Mouse (Mus musculus): ENCODE measurements at regions not wholly inside any gene's neighbourhood (a gene's known extent, or its start where the extent isn't known, plus 50 kb on each side); places are given as distances from the start of the nearest gene placed in this dataset.

GRCm38 (mm10) chr15:59138393-59139107 lies 249.5 kb downstream of the Gm49356 start:
- no peak for DNase-seq (ENCODE audit: low spot score in 2 of 2)

- DNase-seq (ENCODE audit: low spot score in 2 of 2), result no peak
Observed at GRCm38 (mm10) chr15:59141621-59142020, 252.5 kb downstream of the Gm49356 start.

DNA sequence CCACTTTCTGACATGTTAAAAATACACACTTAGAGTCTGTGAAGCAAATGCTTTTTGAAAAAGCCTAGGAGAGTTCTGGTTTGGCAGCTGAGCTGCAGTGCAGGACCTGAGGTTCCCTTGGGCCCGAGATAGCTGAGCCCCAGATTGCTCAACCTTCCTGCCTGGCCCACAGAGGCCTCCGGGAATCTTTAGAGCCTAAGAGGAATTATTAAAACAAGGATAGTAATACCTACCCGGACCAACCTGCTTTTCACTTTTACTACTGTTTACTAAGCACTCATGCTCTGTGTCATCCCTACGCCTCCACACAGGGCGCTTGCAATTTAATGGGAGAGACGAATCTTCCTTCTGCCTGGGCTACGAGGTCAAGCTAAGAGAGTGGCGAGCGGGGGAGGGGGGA lies 253.4 kb downstream of the Gm49356 start:
- no peak for DNase-seq (ENCODE audit: low spot score in 2 of 2)

DNA sequence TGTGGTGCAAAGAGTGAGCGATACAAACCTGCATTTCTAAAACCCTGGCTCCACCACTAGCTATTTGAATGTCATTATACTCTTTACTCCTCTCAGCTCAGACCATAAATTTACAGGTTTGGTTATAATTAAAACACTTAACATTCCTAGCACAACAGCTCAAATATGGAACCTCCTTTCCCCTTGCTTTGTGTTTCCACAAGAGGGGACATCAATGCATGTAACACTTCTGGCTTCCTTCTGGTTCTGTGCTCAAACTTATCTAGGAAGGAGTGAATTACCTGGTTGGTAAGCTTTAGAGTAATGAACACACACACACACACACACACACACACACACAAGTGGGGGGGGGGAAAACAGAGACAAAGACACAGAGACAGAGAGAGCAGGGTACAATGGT lies 254.8 kb downstream of the Gm49356 start:
- no peak for DNase-seq (ENCODE audit: low spot score in 2 of 2)

GRCm38 (mm10) chr15:59145679-59146078 lies 256.6 kb downstream of the Gm49356 start:
- DNase-seq (ENCODE audit: low spot score in 2 of 2), result no peak

DNA sequence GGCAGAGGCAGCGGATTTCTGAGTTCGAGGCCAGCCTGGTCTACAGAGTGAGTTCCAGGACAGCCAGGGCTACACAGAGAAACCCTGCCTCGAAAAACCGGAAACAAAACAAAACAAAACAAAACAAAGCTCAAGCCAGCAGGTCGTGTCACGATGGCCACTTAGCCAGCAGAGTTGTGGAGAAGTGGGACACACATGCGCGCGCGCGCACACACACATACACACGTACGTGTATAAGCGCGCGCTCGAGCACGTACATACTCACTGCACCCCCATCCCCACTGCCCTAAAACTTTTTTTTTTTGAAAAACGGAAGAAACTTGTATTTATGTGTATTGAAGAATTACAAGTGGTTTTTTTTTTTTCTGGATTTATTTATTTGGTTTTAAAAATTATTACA lies 257.0 kb downstream of the Gm49356 start:
- DNase-seq (ENCODE audit: low spot score in 2 of 2), result no peak

GRCm38 (mm10) chr15:59146586-59147085 lies 257.5 kb downstream of the Gm49356 start:
- DNase-seq (ENCODE audit: low spot score in 2 of 2), result no peak

GRCm38 (mm10) chr15:59148531-59148930 lies 259.4 kb downstream of the Gm49356 start:
- no peak for DNase-seq (ENCODE audit: low spot score in 2 of 2)

GRCm38 (mm10) chr15:59151506-59151905 lies 262.4 kb downstream of the Gm49356 start:
- DNase-seq (ENCODE audit: low spot score in 2 of 2), result no peak

DNA sequence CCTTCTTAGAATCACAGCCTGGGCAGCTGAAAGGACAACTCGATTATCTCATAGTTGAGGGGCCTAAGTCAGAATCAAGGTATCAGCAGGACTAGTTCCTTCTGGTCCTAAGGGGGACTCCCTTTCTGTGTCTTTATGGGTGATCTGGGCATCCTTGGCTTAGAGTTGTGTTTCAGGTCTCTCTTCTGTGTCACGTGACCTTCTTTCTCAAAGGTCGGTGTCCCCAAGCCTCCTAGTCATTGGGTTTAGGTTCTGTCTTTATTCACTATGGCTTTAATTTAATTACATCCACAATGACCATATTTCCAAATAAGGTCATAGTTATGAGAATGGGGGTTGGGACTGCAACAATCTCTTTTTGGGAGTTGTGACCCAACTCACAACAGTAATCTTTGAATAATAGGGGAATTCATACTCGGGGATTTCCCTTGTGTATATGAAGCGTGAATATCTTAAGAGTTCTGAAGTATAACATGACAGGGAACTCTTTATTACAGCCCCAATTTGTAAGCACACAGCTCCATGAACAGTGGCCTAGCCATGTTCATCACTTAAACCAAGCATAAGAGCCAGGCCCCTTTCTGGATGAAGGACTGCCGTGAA lies 263.8 kb downstream of the Gm49356 start:
- DNase-seq (ENCODE audit: low spot score in 2 of 2), result no peak

- DNase-seq (ENCODE audit: low spot score in 2 of 2), result no peak
Observed at GRCm38 (mm10) chr15:59153416-59154250, 264.5 kb downstream of the Gm49356 start.

GRCm38 (mm10) chr15:59154407-59155288 lies 265.6 kb downstream of the Gm49356 start:
- DNase-seq (ENCODE audit: low spot score in 2 of 2), result no peak

DNA sequence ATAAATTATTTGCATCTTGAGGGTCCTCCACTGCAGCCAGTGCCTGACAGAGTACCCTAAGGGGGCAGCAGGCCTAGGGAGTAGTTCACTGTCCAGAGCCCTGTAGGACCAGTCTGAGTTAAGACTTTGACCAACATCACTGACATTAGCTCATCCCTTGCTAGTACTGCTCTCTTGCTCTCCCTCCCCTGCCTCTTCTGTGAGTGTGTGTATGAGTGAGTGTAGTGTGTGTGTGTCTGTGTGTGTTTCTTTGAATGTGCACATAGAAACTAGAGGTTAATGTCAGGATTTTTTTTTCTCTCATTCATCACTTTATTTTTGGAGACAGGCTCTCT lies 266.2 kb downstream of the Gm49356 start:
- no peak for DNase-seq (ENCODE audit: low spot score in 2 of 2)

DNA sequence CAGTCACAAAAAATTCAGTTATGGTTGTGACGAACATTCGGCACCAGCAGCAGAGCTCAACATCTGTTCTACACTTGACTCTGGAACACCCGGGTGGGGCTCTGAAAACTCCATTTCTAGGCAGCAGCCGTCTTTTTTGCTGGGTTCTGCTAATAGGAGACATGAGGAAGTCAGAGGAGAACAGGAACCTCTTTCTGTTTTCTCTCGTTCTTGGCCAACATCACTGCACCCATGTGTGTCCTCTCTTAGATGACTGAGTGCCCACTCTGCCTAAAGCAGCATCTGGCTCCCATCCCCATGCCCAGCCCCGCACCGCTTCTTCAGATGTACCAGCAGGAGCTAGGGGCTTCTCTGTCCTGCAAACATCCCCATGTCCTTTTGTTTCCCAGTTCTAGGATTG lies 267.2 kb downstream of the Gm49356 start:
- no peak for DNase-seq (ENCODE audit: low spot score in 2 of 2)

DNA sequence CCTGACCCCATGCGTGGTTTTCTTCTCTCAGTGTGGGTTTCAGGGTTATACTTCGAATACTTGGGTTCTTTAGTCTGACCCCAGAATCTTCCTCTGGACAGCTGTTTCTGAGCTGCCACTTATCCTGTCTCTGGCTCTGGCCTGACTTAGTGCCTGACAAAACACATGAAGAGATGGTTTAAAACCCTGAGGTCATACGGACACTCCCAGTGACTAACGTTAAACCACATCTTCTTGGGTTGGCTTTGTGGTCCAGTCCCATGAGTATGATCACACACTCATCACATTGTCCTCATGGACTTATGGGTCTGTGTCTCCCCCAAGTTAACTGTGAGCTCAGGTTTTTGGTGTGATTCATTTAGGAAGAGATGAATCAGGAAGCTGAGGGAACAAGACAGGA lies 269.7 kb downstream of the Gm49356 start:
- DNase-seq (ENCODE audit: low spot score in 2 of 2), result no peak

DNA sequence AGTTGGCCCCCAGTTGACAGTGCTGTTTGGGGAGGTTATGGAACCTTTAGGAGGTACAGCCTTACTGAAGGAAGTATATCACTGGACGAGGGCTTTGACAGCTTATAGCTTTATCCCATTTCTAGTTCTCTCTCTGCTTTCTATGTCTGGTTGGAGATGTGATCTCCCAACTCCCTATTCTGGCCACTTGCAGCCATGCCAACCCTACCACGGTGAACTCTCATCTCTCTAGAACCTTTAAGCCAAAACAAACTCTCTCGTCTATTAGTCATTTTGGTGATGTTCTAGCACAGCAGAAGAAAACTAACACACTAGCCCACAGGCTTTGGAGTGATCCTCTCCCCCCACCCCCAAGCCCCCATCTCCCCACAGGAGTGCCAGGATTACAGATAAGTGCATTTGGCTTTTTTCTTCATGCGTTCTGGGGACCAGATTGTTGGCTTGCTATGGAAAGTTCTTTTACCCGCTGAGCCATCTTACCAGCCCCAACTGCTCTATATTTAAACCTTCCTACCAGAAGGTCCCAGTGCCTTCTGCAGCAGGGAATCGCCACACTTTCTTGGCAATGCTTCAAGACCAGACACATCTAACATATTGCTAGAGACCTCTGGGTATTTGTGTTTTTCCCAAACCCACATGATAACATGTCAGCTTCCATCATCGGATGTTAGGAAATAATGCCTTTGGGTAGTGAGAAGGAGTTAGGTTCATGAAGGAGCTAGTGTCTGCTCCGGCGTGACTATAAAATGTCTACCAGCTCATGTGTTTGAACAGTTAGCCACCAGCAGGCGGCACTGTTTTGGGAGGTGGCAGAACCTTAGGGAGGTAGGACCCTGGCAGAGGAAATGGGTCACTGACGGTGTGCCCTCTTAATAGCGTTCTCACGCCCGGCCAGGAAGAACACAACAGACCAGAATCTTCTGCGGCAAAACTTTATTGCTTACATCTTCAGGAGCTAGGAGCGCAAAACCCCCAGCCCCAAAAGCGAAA lies 272.1 kb downstream of the Gm49356 start:
- DNase-seq (ENCODE audit: low spot score in 2 of 2), result no peak

DNA sequence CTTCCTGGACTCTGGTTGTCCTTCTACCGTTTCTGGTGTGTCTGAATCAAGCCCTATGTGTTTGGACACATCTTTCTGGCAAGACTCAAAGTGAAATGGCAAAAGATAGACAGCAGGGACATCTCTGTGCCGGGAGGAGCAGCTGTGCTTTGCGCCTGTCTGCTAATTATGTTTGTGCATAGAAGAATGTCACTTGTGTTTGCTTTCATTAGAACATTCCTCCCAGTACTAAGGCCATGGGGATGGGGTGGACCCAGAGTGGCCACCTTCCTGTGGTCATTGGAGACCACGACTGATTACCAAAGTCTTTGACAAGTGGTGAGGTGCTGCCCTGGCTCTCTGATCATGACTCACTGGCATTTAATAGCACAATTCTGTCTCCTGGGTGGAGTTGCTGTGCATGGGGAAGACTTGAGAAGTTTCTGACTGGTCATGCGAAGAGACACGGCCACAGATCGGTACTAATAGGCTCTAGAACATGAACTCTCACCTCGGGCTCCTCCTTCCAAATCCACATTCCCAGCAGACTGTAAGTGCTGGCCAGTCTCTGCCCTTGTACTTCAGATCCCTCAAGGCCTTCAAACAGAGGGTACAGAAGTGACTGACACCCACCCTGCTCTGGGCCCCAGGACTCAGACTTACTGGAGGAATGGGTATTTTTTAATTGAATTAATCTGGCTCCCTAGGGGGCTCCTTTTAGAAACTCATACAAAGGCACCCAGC lies 279.0 kb downstream of the Gm49356 start:
- no peak for DNase-seq (ENCODE audit: low spot score in 2 of 2)

DNA sequence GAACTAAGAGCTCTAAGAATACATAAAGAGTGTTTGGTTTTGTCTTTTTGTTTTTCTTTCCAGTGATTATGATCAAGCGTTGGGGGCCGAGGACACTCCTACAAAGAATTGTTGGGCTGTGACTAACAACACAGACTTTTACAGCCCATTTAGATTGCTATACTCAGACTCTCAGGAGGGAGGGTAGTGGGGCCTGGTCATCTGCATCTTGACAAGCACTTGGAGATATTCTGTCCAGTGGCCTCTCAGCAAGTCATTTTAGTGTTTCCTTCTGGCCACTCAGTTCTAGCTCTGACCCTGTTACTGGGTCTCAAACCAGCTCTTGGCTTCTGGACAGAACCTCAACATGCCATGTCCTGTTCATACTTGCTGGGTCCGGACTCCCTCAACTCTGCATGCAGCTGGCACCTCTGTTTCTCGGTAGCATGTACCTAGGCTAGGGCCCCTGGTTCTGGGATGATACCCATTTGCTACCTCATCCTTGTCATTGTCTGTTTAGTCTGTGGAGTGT lies 279.6 kb downstream of the Gm49356 start:
- DNase-seq (ENCODE audit: low spot score in 2 of 2), result no peak

- DNase-seq (ENCODE audit: low spot score in 2 of 2), result no peak
Observed at GRCm38 (mm10) chr15:59169237-59169797, 280.2 kb downstream of the Gm49356 start.

Measured in left cerebral cortex, adult 18-20 months (tissue).